Mouse (Mus musculus): ENCODE measurements around the gene Psmb9. TPM values are rescaled to one million over a fixed set of nuclear protein-coding genes. Genes with fewer than 3 reads are reported as not detected.
"Not testable (repeated sequence)": the region's sequence is repeated elsewhere in the genome, so short reads cannot be mapped to it uniquely, and the experiment has no call there.

Gene Psmb9
- total RNA-seq (2021) = 1 to 10 TPM in 1 of 2 experiments, under 1 TPM in 1; 0.73 to 3.8 TPM
- long read RNA-seq, experiment 1, partial matches to known transcripts = 0 of 4 reads
- long read RNA-seq, experiment 1, other reads (novel, unspliced or antisense) = 0 of 4 reads
- long read RNA-seq, experiment 2, partial matches to known transcripts = 0 of 2 reads
- long read RNA-seq, experiment 2, other reads (novel, unspliced or antisense) = 0 of 2 reads

GRCm38 (mm10) chr17:34187261-34187916 is at the start of gene Psmb9, which contains the start of gene Tap1:
Gene Psmb9 (minus strand): TSS chr17:34187764.
Gene Tap1 (plus strand): TSS chr17:34187553.
- DNase-seq (ENCODE audit: low spot score) = peak; percentile 97

DNA sequence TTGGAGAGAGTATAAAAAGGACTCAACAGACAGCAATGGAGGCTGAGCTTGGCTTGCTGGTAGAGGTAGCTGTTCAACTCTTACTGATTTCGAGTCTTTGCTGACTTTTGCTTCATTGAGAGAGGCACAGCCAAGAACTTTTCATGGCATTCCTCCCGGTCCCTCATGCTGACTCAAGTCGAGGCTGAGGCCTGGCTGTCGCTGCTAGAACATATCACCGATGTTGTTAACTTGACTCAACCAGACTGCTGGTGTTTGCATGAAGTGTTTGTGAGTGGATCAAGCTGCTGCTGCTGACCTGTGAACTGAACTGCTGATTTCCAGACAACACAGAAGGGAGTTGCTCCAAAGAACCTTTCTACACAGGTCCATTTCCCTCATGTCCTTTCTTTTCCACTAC is 49.1 kb upstream of the Psmb9 start:
- no peak for DNase-seq (ENCODE audit: low spot score)

DNA sequence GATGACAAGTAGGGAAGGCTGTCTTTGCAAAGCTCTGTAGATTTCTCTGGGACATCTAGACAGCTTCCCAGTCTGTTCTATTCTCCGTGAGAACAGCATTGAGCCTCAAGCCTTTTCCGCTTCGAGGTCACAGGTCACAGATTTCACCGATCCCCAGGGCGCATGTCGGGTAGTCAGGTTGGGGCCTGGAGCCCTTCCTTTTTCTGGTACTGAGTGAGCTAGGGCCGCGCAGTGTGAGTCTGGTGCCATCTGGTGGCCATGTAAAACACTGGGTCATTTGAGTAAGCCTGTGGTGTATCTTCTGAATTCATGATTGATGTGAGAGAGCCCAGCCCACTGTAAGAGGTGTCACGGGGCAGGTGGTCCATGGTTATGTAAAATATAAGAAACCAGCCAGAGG is 47.4 kb upstream of the Psmb9 start:
- peak; percentile 85 for DNase-seq (ENCODE audit: low spot score)

- DNase-seq (ENCODE audit: low spot score) = not testable (repeated sequence)
Observed at GRCm38 (mm10) chr17:34232021-34232420, 44.5 kb upstream of the Psmb9 start.

DNA sequence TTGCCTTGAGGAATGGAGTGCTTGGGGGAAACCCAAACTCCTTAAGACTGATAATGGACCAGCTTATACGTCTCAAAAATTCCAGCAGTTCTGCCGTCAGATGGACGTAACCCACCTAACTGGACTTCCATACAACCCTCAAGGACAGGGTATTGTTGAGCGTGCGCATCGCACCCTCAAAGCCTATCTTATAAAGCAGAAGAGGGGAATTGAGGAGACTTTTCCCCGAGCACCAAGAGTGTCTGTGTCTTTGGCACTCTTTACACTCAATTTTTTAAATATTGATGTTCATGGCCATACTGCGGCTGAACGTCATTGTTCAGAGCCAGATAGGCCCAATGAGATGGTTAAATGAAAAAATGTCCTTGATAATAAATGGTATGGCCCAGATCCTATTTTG is 43.4 kb upstream of the Psmb9 start:
- not testable (repeated sequence) for DNase-seq (ENCODE audit: low spot score)

DNA sequence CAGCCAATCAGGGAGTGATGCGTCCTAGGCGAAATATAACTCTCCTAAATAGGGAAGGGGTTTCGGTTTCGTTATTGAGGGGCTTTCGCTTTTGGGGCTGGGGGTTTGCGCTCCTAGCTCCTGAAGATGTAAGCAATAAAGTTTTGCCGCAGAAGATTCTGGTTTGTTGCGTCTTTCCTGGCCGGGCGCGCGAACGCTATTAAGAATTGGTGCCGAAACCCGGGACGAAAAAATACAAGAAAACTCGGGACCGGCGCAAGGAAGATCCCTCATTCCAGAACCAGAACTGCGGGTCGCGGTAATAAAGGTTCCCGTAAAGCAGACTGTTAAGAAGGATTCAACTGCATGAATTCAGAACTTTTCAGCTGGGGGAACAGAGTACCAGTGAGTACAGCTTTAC is 38.3 kb upstream of the Psmb9 start:
- DNase-seq (ENCODE audit: low spot score) = not testable (repeated sequence)

DNA sequence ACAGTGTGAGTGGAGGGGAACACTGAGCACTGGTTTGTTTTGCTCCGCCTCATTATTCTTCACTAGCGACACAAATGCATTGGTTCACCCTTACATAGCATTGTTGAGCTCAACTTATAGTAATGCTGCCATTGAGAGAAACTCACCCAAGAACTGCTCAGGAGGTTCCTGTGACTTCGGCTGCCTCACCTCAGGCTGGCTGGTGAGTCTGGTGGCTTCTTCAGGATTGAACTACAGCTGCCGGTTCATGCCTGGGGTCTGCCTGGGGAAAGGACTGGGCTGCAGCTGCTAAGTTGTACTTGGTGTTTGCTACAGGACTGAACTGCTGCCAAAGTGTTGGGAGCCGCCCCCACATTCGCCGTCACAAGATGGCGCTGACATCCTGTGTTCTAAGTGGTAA is 37.9 kb upstream of the Psmb9 start:
- DNase-seq (ENCODE audit: low spot score) = no peak

- no peak for DNase-seq (ENCODE audit: low spot score)
Observed at GRCm38 (mm10) chr17:34224816-34225215, 37.3 kb upstream of the Psmb9 start.

GRCm38 (mm10) chr17:34220401-34220800 is 32.8 kb upstream of the Psmb9 start:
- not testable (repeated sequence) for DNase-seq (ENCODE audit: low spot score)

DNA sequence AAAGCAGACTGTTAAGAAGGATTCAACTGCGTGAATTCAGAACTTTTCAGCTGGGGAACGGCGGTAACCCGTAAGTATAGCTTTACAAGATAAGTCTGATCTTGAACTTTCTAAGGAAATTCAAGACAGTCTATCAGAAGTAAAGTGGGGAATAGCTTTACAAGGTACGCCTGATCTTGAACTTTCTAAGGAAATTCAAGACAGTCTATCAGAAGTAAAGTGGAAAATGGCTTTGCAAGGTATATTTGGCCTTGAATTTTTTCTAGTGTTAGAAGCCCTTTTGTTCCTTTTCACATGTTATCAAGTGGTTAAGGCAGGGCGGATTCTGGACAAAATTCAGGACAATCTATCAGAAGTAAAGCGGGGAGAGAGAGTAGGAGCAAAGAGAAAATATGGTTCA is 32.2 kb upstream of the Psmb9 start:
- DNase-seq (ENCODE audit: low spot score) = peak; percentile 66

DNA sequence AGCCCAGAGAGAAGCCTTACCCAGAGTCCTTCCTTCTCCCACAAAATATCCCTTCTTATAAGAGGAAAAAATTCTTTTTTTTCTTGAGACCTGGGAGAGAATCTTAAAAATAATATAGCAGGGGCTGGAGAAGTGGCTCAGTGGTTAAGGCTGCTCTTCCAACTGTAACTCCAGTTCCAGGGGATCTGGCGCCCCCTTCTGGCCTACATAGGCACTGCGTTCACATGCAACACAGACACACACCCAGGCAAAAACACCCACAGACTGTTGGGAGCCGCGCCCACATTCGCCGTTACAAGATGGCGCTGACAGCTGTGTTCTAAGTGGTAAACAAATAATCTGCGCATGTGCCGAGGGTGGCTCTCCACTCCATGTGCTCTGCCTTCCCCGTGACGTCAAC is 31.5 kb upstream of the Psmb9 start:
- not testable (repeated sequence) for DNase-seq (ENCODE audit: low spot score)

- peak; percentile 79 for DNase-seq (ENCODE audit: low spot score)
Observed at GRCm38 (mm10) chr17:34218675-34219074, 31.1 kb upstream of the Psmb9 start.

GRCm38 (mm10) chr17:34217986-34218385 is 30.4 kb upstream of the Psmb9 start:
- no peak for DNase-seq (ENCODE audit: low spot score)

- DNase-seq (ENCODE audit: low spot score) = no peak
Observed at GRCm38 (mm10) chr17:34217216-34217928, 29.8 kb upstream of the Psmb9 start.

DNA sequence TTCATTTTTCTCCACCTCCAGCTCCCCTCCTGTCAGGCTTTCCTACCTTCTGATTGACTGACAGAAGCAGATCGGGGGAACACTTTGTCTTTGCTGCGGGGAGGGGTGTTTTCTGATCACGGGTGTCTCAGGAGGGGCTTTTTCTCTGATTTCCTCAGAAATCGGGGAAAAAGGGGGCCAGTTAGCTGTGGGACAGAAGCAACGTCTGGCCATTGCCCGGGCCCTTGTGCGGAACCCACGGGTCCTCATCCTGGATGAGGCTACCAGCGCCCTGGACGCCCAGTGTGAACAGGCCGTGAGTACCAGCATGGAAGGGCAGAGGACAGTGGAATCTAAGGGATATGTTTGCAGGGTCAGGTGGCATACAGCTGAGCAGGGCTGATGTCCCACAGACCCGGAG is 27.6 kb upstream of the Psmb9 start:
- no peak for DNase-seq (ENCODE audit: low spot score)

- no peak for DNase-seq (ENCODE audit: low spot score)
Observed at GRCm38 (mm10) chr17:34213936-34214335, 26.4 kb upstream of the Psmb9 start.

GRCm38 (mm10) chr17:34211746-34212365 is 24.3 kb upstream of the Psmb9 start:
- DNase-seq (ENCODE audit: low spot score) = no peak

DNA sequence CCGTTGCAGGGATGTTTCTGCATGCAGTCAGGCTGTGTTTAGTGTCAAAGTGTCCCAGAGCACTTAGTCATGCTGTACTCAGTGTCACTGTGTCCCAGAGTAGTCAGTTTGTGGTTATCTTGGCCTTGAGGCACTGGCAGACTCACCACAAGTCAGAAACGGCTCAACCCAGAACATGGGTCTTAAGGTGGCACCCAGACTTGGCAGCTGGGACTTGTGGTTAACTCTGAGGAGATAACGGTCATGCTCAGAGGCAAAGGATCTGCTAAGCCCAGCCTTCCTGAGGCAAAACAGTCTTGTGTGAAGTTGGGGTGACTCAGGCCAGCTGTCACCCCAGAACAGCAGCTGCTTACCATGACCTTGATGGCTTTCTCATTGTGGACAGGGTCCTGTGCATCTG is 23.0 kb upstream of the Psmb9 start:
- no peak for DNase-seq (ENCODE audit: low spot score)

DNA sequence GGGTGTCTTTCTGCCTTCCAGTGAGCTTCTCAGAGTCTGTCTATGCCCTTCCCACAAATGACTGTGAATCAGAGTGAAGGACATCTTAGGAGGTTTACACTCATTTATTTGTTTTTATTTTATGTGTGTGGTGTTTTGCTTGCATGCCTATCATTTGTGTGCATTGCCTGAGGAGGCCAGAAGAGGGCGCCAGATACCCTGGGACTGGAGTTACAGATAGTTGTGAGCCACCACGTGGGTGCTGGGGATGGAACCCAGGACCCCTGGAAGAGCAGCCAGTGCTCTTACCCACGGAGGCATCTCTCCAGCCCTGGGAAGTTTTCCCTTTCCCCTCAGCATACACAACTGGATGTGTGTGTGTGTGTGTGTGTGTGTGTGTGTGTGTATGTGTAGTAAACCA is 22.1 kb upstream of the Psmb9 start:
- no peak for DNase-seq (ENCODE audit: low spot score)

- no peak for DNase-seq (ENCODE audit: low spot score)
Observed at GRCm38 (mm10) chr17:34208421-34208820, 20.9 kb upstream of the Psmb9 start.

GRCm38 (mm10) chr17:34207866-34208265 is 20.3 kb upstream of the Psmb9 start:
- DNase-seq (ENCODE audit: low spot score) = no peak

- DNase-seq (ENCODE audit: low spot score) = no peak
Observed at GRCm38 (mm10) chr17:34207456-34207855, 19.9 kb upstream of the Psmb9 start.

Data from gastrocnemius, adult 18-20 months (tissue).